Comparison of ENCODE assay signal across 8 mouse cellular contexts in genomic region chr16:23226601-23227351, GRCm38 (mm10). TPM values are rescaled to one million over a fixed set of nuclear protein-coding genes. Genes with fewer than 3 reads are reported as not detected.
DNase-seq lines count a peak whose midpoint lies in the region; ATAC-seq and TF ChIP-seq lines count a peak whose summit lies in the region.

No protein-coding gene starts in this region.

- peak overlapping the region; percentile 69 for H3K4me3 ChIP-seq in kidney, embryonic 14.5 days (ENCODE audit: low read length)
- peak overlapping the region; percentile 67 for H3K4me3 ChIP-seq in lung, embryonic 15.5 days
- H3K4me3 ChIP-seq in small intestine, adult 2 months (ENCODE audit: low read depth, low read length), result peak overlapping the region; percentile 67

- ATAC-seq in kidney, embryonic 14.5 days (ENCODE audit: low FRiP score, low TSS enrichment), result no peak
- 0 out of 2 replicates have a peak, but pooled peaks have one; percentile 4 for ATAC-seq in lung, embryonic 15.5 days (ENCODE audit: borderline replicate concordance, extremely low read depth, low FRiP score, low TSS enrichment)

- no peaks in the 10 kb centered on the region for H3K27me3 ChIP-seq in kidney, embryonic 14.5 days (ENCODE audit: control insufficient read depth, insufficient read depth, low read length)
- no peaks in the 10 kb centered on the region for H3K27me3 ChIP-seq in lung, embryonic 15.5 days
- H3K27me3 ChIP-seq in small intestine, adult 2 months (ENCODE audit: control insufficient read depth, insufficient read depth, low read length), result peaks cover 14% of the 10 kb centered on the region; the same call in 1 of the 2 replicates

- peak overlapping the region; percentile 81 for H3K4me2 ChIP-seq in kidney, embryonic 14.5 days (replicated peaks; ENCODE audit: low read depth, low read length)
- peak overlapping the region; percentile 82 for H3K4me2 ChIP-seq in lung, embryonic 15.5 days

- peak; percentile 41 to 51 for DNase-seq in left cerebral cortex, postnatal 25 days (ENCODE audit: low spot score in 2 of 2)
- DNase-seq in left cerebral cortex, adult 8-10 months (ENCODE audit: low spot score in 2 of 2), result no peak
- peak; percentile 21 to 36 for DNase-seq in cerebellum, postnatal 14 days
- peak; percentile 27 to 50 for DNase-seq in heart, adult 9 months (ENCODE audit: low spot score in 2 of 2)
- DNase-seq in urinary bladder, postnatal 36 days (ENCODE audit: low spot score in 2 of 2), result no peak

- TF ChIP-seq POLR2A in small intestine, adult 2 months (IDR thresholded peaks at IDR 0.05; ENCODE audit: low read depth, low read length), result no peak

- TF ChIP-seq CTCF in small intestine, adult 2 months (IDR thresholded peaks at IDR 0.05; ENCODE audit: extremely low read depth, insufficient read length, insufficient replicate concordance, low read depth, low read length), result no peak

- no peaks in the 10 kb centered on the region for H3K36me3 ChIP-seq in kidney, embryonic 14.5 days (ENCODE audit: control insufficient read depth, insufficient read depth, low read length)
- no peaks in the 10 kb centered on the region for H3K36me3 ChIP-seq in lung, embryonic 15.5 days
- no peaks in the 10 kb centered on the region for H3K36me3 ChIP-seq in small intestine, adult 2 months (ENCODE audit: control insufficient read depth, insufficient read depth, low read length)

- WGBS in kidney, embryonic 14.5 days, result 12% methylated on average over 14 of the region's 14 CpGs
- WGBS in lung, embryonic 15.5 days, result 3% methylated on average over 14 of the region's 14 CpGs
- WGBS in small intestine, adult 2 months, result 19% methylated on average over 14 of the region's 14 CpGs

- H3K9me3 ChIP-seq in kidney, embryonic 14.5 days (ENCODE audit: control insufficient read depth, low read length), result no peaks in the 10 kb centered on the region
- H3K9me3 ChIP-seq in lung, embryonic 15.5 days, result no peaks in the 10 kb centered on the region

- peaks cover 42% of the 10 kb centered on the region for H3K4me1 ChIP-seq in kidney, embryonic 14.5 days (ENCODE audit: control insufficient read depth, insufficient read depth, low read length)
- H3K4me1 ChIP-seq in lung, embryonic 15.5 days, result peaks cover 56% of the 10 kb centered on the region
- peaks cover 2% of the 10 kb centered on the region for H3K4me1 ChIP-seq in small intestine, adult 2 months (ENCODE audit: control insufficient read depth, insufficient read depth, insufficient read length, low read length)

- intact Hi-C loops in left cerebral cortex, postnatal 25 days (cut with DNase I), result loop anchor here (5.0 kb wide), 1 partner anchor 46 kb away; no protein-coding TSS in a partner anchor

- H3K27ac ChIP-seq in kidney, embryonic 14.5 days (ENCODE audit: low read depth, low read length), result peak overlapping the region; percentile 84; the same call in 1 of the 2 replicates
- H3K27ac ChIP-seq in lung, embryonic 15.5 days, result peak overlapping the region; percentile 94
- no peak overlapping the region for H3K27ac ChIP-seq in small intestine, adult 2 months (ENCODE audit: insufficient read depth, low read depth, low read length)

- peak overlapping the region; percentile 90; the same call in 1 of the 2 replicates for H3K9ac ChIP-seq in kidney, embryonic 14.5 days (ENCODE audit: low read depth, low read length)
- H3K9ac ChIP-seq in lung, embryonic 15.5 days, result peak overlapping the region; percentile 84

RNA-seq across cellular contexts. Expression of gene St6gal1, which starts 2.2 kb away (rescaled TPM):
- 10 to 100 TPM; 13.1 to 13.5 TPM for total RNA-seq in left cerebral cortex, postnatal 25 days (2021)
- total RNA-seq in left cerebral cortex, adult 8-10 months (2022), result 10 to 100 TPM; 14.9 to 20.4 (median 17.1) TPM
- 32.5 and 36.7 TPM in 2 replicates for polyA plus RNA-seq in kidney, embryonic 14.5 days (2014; fragmentation: Nextera tagmentation; extraction: Ambion mirVana)
- polyA plus RNA-seq in lung, embryonic 15.5 days (2015; fragmentation: Nextera tagmentation; extraction: Ambion mirVana), result 48.0 and 52.7 TPM in 2 replicates
- polyA plus RNA-seq in small intestine, adult 2 months (2012; rRNA removed), result 2.9 and 6.4 TPM in 2 replicates

Comparison
In these comparisons a context has a peak if more than half of its experiments do, and no peak if none do; other contexts are left out.
1. DNase-seq: peak in left cerebral cortex, postnatal 25 days (2 of 2), cerebellum, postnatal 14 days (2 of 2) and heart, adult 9 months (2 of 2); none in left cerebral cortex, adult 8-10 months (0 of 2) and urinary bladder, postnatal 36 days (0 of 2).
2. Peak in every context shown above with its lines, with median percentiles within 50 percentile points of each other: H3K4me3 ChIP-seq.